Mouse (Mus musculus) spleen, adult 2 months (tissue): ENCODE measurements around the gene Tinagl1.

Experiments used
- CTCF ChIP-seq: fragments of 200-500 bp; IDR thresholded peaks from 2 replicates; pipeline ENCODE4 v1.5.1; 2011; ENCODE audit warnings: mild to moderate bottlenecking, inconsistent platforms; ENCODE audit not compliant: insufficient read depth, insufficient read length, insufficient replicate concordance; ENCODE audit errors: extremely low read depth
- POLR2A ChIP-seq: fragments of 200-500 bp; IDR thresholded peaks from 2 replicates; pipeline ENCODE4 v1.6.1; 2011; ENCODE audit warnings: low read depth, low read length, inconsistent platforms

DNA sequence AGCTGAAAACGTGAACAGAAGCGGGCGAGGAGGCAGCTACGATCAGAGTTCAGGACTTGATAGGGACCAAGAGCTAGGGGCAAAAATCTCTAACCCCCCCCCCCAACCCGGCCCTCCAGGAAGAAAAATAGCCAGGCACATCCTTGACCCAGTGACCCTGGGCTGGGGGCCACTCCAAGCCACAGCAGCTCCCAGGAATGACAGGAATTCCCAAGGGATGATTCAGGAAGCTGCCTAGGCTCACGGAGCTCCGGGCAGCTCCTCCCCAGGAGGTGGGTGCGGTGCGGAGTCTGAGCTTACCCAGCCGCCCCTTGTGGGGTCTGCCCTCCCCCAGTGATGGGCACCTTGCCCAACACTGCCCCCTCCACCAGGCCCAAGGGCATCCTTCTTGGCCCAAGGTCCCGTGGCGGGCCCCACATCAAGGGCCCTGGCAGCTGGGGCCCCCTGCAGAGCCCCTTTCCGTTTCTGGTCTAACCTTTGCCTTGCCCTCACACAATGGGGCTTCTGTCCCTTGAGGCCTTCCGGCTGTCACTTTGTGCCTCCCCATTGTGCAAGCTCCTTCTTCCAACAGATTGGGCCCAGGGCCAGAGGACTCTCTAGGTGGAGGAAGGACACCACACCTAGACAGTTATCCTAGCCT, at the start of gene Tinagl1:
- TF ChIP-seq CTCF (no peak), POLR2A (no peak)
